Mouse (Mus musculus) C2C12 (cell line): ENCODE measurements around the gene Ankrd36. TPM values are rescaled to one million over a fixed set of nuclear protein-coding genes. Genes with fewer than 3 reads are reported as not detected.

Source experiments
- H3K27me3 ChIP-seq: one replicate; pipeline ENCODE4 v1.6.1; 2011; ENCODE audit not compliant: control insufficient read depth, insufficient read depth, insufficient read length
- H3K36me3 ChIP-seq: one replicate; pipeline ENCODE4 v1.6.1; 2011; ENCODE audit not compliant: control insufficient read depth, insufficient read depth
- H3K4me3 ChIP-seq: one replicate; pipeline ENCODE4 v1.5.1; 2011; ENCODE audit warnings: mild to moderate bottlenecking, control low read depth; ENCODE audit not compliant: poor library complexity, insufficient read depth, severe bottlenecking
- H3K79me2 ChIP-seq: one replicate; pipeline ENCODE4 v1.6.1; 2011; ENCODE audit not compliant: control insufficient read depth, insufficient read depth
- H3K79me3 ChIP-seq: one replicate; pipeline ENCODE4 v1.6.1; 2011; ENCODE audit warnings: low read depth, control low read depth
- H3ac ChIP-seq: one replicate; pipeline ENCODE3; 2011; ENCODE audit warnings: low read depth; ENCODE audit not compliant: control insufficient read depth, insufficient read length
- CEBPB ChIP-seq: IDR thresholded peaks from one replicate; pipeline ENCODE4 v1.6.1; 2011; ENCODE audit warnings: low read depth, mild to moderate bottlenecking, control low read depth, moderate library complexity
- CTCF ChIP-seq: IDR thresholded peaks from one replicate; pipeline ENCODE4 v1.5.1; 2011; ENCODE audit not compliant: control insufficient read depth, insufficient read depth, insufficient read length
- FOSL1 ChIP-seq: IDR thresholded peaks from one replicate; pipeline ENCODE4 v1.8.0; 2011; ENCODE audit warnings: mild to moderate bottlenecking, low read length; ENCODE audit not compliant: poor library complexity, insufficient read depth, severe bottlenecking
- MAX ChIP-seq: IDR thresholded peaks from one replicate; pipeline ENCODE4 v1.6.1; 2011; ENCODE audit warnings: mild to moderate bottlenecking, control low read depth
- MYOD1 ChIP-seq: IDR thresholded peaks from one replicate; pipeline ENCODE4 v1.6.1; 2011; ENCODE audit warnings: low read depth; ENCODE audit not compliant: control insufficient read depth, insufficient read length
- MYOG ChIP-seq: IDR thresholded peaks from one replicate; pipeline ENCODE4 v1.6.1; 2011; ENCODE audit not compliant: control insufficient read depth, insufficient read length; ENCODE audit errors: extremely low read depth
- USF1 ChIP-seq: IDR thresholded peaks from one replicate; pipeline ENCODE4 v1.6.1; 2011; ENCODE audit warnings: low read depth, mild to moderate bottlenecking, control low read depth, moderate library complexity
- polyA plus RNA-seq: library from polyadenylated mRNA; unstranded; fragments of >200 nt; fragmentation: generic; extraction: Trizol; gene quantifications from one replicate; pipeline ENCODE4 v1.2.1, GENCODE M21; 2012; ENCODE audit warnings: missing spikeins

Gene Ankrd36
- polyA plus RNA-seq, 1 experiment, result not detected

DNA sequence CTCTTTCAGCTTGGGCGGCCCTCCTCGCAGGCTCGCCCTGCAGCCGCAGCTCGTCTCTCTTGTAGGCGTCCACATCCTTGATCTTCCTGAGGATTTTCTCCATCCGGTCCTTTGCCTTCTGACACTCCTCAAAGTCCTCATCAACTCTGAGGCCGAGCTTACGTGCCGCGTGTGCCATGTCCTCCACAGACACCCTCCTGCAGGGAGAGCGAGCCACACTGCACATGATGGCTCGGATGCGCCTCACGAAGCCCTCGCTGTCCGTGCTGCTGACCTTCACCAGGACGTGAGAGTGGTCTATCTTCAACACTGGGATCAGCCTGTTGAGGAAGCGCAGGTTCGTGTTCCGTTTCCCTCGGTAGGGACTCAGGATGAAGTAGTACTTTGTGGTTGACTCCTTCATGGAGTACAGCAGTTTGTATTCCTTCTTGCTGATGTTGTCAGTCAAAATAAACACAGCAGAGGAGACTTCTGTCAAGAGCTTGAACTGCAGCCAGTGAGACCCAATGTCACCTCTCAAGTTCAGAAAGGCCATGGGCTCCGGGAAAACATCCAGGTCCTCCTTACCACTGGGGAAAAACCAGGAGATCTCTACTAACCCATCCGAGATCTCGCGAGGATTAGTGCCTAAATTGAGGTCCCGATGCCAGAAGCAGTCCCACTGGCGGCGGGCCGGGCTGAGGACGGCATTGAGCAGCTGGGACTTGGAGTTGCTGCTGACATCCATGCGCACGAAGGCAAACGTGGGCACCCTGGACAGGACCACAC, 147.6 kb downstream of the Ankrd36 start:
- Histone ChIP-seq H3K79me2 (no peaks in the 10 kb centered on the region), H3K36me3 (peaks cover 66% of the 10 kb centered on the region), H3K4me3 (no peak overlapping the region), H3K79me3 (no peaks in the 10 kb centered on the region), H3K27me3 (no peaks in the 10 kb centered on the region), H3ac (no peak overlapping the region)
- no peak for TF ChIP-seq MYOD1

DNA sequence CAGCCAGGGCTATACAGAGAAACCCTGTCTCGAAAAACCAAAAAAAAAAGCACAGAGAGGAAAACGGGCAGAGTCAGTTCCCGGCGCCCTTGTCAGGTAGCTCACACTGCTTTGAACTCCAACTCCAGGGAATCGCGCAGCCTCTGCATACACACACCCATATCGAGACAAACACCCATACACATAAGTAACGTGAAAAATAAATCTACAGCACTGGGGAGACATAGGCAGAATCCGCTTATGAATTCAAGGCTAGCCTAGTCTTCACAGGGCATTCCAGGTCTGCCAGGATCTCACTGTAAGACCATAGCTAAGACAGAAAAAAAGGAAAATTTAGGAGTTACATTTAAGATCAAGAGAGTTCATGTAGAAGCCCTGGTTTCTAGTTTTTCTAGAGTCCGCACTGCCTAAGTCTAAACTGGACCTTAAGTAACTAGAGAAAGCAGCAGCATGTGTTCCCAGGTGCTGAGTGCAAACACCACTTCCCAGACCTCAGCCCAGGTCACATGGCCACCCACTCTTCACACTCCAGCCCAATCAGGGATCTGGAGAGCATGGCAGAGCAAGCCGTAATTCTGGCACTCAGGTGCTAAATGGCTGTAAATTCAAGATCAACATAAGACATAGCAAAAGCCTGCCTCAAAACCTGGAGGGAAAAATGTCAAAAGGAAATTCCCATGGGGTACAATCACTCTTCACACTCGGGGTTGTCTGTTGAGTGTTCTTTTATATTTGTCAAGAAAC, 149.3 kb downstream of the Ankrd36 start:
- H3K79me3 ChIP-seq, result no peaks in the 10 kb centered on the region
- no peak overlapping the region for H3K4me3 ChIP-seq
- H3K27me3 ChIP-seq, result no peaks in the 10 kb centered on the region
- no peaks in the 10 kb centered on the region for H3K79me2 ChIP-seq
- H3ac ChIP-seq, result no peak overlapping the region
- H3K36me3 ChIP-seq, result peaks cover 67% of the 10 kb centered on the region
- no peak for TF ChIP-seq MYOG
- TF ChIP-seq MAX, result no peak
- no peak for TF ChIP-seq USF1
- TF ChIP-seq MYOD1, result no peak
- TF ChIP-seq CTCF, result no peak

DNA sequence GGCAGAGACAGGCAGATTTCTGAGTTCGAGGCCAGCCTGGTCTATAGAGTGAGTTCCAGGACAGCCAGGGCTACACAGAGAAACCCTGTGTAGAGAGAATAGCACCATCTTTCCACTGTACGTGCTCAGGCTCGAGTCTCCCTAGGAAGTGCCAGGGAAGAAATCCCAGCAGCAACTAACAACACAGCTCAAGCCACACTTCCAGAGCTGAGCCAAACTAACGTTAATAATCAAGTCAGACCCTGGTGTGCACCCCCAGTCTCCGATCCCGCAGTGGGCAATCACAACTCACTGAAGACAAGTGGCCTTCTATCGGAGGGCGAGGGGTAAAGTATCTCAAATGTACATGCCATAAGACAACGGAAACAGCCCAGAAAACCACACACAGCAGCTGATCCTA, 160.1 kb downstream of the Ankrd36 start:
- H3K79me2 ChIP-seq, result peaks cover 100% of the 10 kb centered on the region
- peaks cover 83% of the 10 kb centered on the region for H3K79me3 ChIP-seq
- no peak overlapping the region for H3K4me3 ChIP-seq
- H3K27me3 ChIP-seq, result no peaks in the 10 kb centered on the region
- H3ac ChIP-seq, result no peak overlapping the region
- TF ChIP-seq MYOG (no peak), CEBPB (no peak), MYOD1 (no peak)
- H3K36me3 ChIP-seq, result peaks cover 26% of the 10 kb centered on the region

GRCm38 (mm10) chr11:5732401-5732800, 162.9 kb downstream of the Ankrd36 start:
- TF ChIP-seq MYOD1, result peak; percentile 3
- TF ChIP-seq FOSL1, result no peak
- TF ChIP-seq CTCF, result no peak
- H3K79me3 ChIP-seq, result peaks cover 84% of the 10 kb centered on the region
- H3ac ChIP-seq, result peak overlapping the region; percentile 22
- H3K4me3 ChIP-seq, result no peak overlapping the region
- peaks cover 99% of the 10 kb centered on the region for H3K79me2 ChIP-seq
- H3K36me3 ChIP-seq, result peaks cover 22% of the 10 kb centered on the region
- H3K27me3 ChIP-seq, result no peaks in the 10 kb centered on the region

GRCm38 (mm10) chr11:5734323-5734722, 164.8 kb downstream of the Ankrd36 start:
- H3K4me3 ChIP-seq, result no peak overlapping the region
- peaks cover 16% of the 10 kb centered on the region for H3K36me3 ChIP-seq
- TF ChIP-seq MYOD1 (no peak), CEBPB (no peak), MYOG (no peak), MAX (no peak), CTCF (no peak), USF1 (no peak), FOSL1 (no peak)
- H3K79me3 ChIP-seq, result peaks cover 89% of the 10 kb centered on the region
- no peak overlapping the region for H3ac ChIP-seq
- H3K79me2 ChIP-seq, result peaks cover 99% of the 10 kb centered on the region
- H3K27me3 ChIP-seq, result no peaks in the 10 kb centered on the region

- H3K27me3 ChIP-seq, result no peaks in the 10 kb centered on the region
- TF ChIP-seq USF1, result no peak
- peak; percentile 62 for TF ChIP-seq FOSL1
- no peak for TF ChIP-seq CEBPB
- no peak for TF ChIP-seq MAX
- no peak for TF ChIP-seq MYOD1
- no peak for TF ChIP-seq MYOG
- no peak for TF ChIP-seq CTCF
- peaks cover 99% of the 10 kb centered on the region for H3K79me2 ChIP-seq
- H3K4me3 ChIP-seq, result no peak overlapping the region
- H3K79me3 ChIP-seq, result peaks cover 79% of the 10 kb centered on the region
- H3K36me3 ChIP-seq, result peaks cover 12% of the 10 kb centered on the region
- no peak overlapping the region for H3ac ChIP-seq
These were observed 167.7 kb downstream of the Ankrd36 start for GRCm38 (mm10) chr11:5737137-5737536.

Other genes with a start within 250 kb of the Ankrd36 start
- gene Znrf3, start 124.8 kb upstream of the Ankrd36 start, polyA plus RNA-seq, result 4.0 TPM
- 62.4 TPM for gene Xbp1, start 49.0 kb upstream of the Ankrd36 start, polyA plus RNA-seq
- gene Ccdc117, start 27.5 kb upstream of the Ankrd36 start, polyA plus RNA-seq, result 7.7 TPM
- gene Mrps24, start 146.0 kb downstream of the Ankrd36 start, polyA plus RNA-seq, result 150 TPM
- 22.3 TPM for gene Urgcp, start 192.7 kb downstream of the Ankrd36 start, polyA plus RNA-seq
- gene Dbnl, start 218.8 kb downstream of the Ankrd36 start, polyA plus RNA-seq, result 91.3 TPM
- 3.3 TPM for gene Pgam2, start 234.0 kb downstream of the Ankrd36 start, polyA plus RNA-seq